Mouse (Mus musculus): Measurements from ENCODE around the gene Rabep1.
"Not testable (repeated sequence)": the region's sequence is repeated elsewhere in the genome, so short reads cannot be mapped to it uniquely, and the experiment has no call there.

The Rabep1 gene

GRCm38 (mm10) chr11:70831201-70831600 is 13.4 kb upstream of the Rabep1 start:
- DNase-seq (ENCODE audit: low read depth, low spot score) = no peak

GRCm38 (mm10) chr11:70833408-70833807 is 11.2 kb upstream of the Rabep1 start:
- no peak for DNase-seq (ENCODE audit: low read depth, low spot score)

- no peak for DNase-seq (ENCODE audit: low read depth, low spot score)
Observed at GRCm38 (mm10) chr11:70833831-70834230, 10.7 kb upstream of the Rabep1 start.

- DNase-seq (ENCODE audit: low read depth, low spot score) = no peak
Observed at GRCm38 (mm10) chr11:70835381-70835831, 9.2 kb upstream of the Rabep1 start.

- DNase-seq (ENCODE audit: low read depth, low spot score) = no peak
Observed at GRCm38 (mm10) chr11:70837031-70837430, 7.5 kb upstream of the Rabep1 start.

GRCm38 (mm10) chr11:70838610-70839009 is 6.0 kb upstream of the Rabep1 start:
- DNase-seq (ENCODE audit: low read depth, low spot score) = no peak

- DNase-seq (ENCODE audit: low read depth, low spot score) = no peak
Observed at GRCm38 (mm10) chr11:70842983-70843382, 1.6 kb upstream of the Rabep1 start.

- DNase-seq (ENCODE audit: low read depth, low spot score) = no peak
Observed at GRCm38 (mm10) chr11:70843701-70844551, 652 bp upstream of the Rabep1 start.

- DNase-seq (ENCODE audit: low read depth, low spot score) = no peak
Observed at GRCm38 (mm10) chr11:70845457-70845978, 940 bp downstream of the Rabep1 start.

GRCm38 (mm10) chr11:70846029-70846428 is 1.5 kb downstream of the Rabep1 start:
- DNase-seq (ENCODE audit: low read depth, low spot score) = no peak

GRCm38 (mm10) chr11:70860371-70860770 is 15.8 kb downstream of the Rabep1 start:
- DNase-seq (ENCODE audit: low read depth, low spot score) = no peak

- DNase-seq (ENCODE audit: low read depth, low spot score) = not testable (repeated sequence)
Observed at GRCm38 (mm10) chr11:70863204-70863603, 18.6 kb downstream of the Rabep1 start.

GRCm38 (mm10) chr11:70865223-70865622 is 20.6 kb downstream of the Rabep1 start:
- no peak for DNase-seq (ENCODE audit: low read depth, low spot score)

GRCm38 (mm10) chr11:70869263-70869662 is 24.7 kb downstream of the Rabep1 start:
- no peak for DNase-seq (ENCODE audit: low read depth, low spot score)

GRCm38 (mm10) chr11:70869811-70870210 is 25.2 kb downstream of the Rabep1 start:
- no peak for DNase-seq (ENCODE audit: low read depth, low spot score)

- DNase-seq (ENCODE audit: low read depth, low spot score) = peak; percentile 79
Observed at GRCm38 (mm10) chr11:70870407-70870806, 25.8 kb downstream of the Rabep1 start.

GRCm38 (mm10) chr11:70871110-70871509 is 26.5 kb downstream of the Rabep1 start:
- DNase-seq (ENCODE audit: low read depth, low spot score) = no peak

GRCm38 (mm10) chr11:70871766-70872330 is 27.3 kb downstream of the Rabep1 start:
- no peak for DNase-seq (ENCODE audit: low read depth, low spot score)

GRCm38 (mm10) chr11:70873846-70874613 is 29.5 kb downstream of the Rabep1 start:
- peak; percentile 49 for DNase-seq (ENCODE audit: low read depth, low spot score)

GRCm38 (mm10) chr11:70877670-70878069 is 33.1 kb downstream of the Rabep1 start:
- no peak for DNase-seq (ENCODE audit: low read depth, low spot score)

- DNase-seq (ENCODE audit: low read depth, low spot score) = no peak
Observed at GRCm38 (mm10) chr11:70882905-70883430, 38.4 kb downstream of the Rabep1 start.

GRCm38 (mm10) chr11:70890643-70891042 is 46.1 kb downstream of the Rabep1 start:
- DNase-seq (ENCODE audit: low read depth, low spot score) = no peak

Data from 3T3-L1 (cell line).